Mouse (Mus musculus) adrenal gland, postnatal 14 days (tissue): Measurements from ENCODE around the gene Olfr818. TPM values are rescaled to one million over a fixed set of nuclear protein-coding genes. Genes with fewer than 3 reads are reported as not detected.
"Not testable (repeated sequence)": the region's sequence is repeated elsewhere in the genome, so short reads cannot be mapped to it uniquely, and the experiment has no call there.

ENCODE experiments used
- DNase-seq: peaks from one replicate; pipeline ENCODE4 v3.0.0; 2021; ENCODE audit warnings: mixed read lengths
- long read RNA-seq, 2 experiments: library from polyadenylated mRNA; stranded (forward); transcript quantifications; one replicate each; pipeline ENCODE4 v2.0.0; 2021
- total RNA-seq: library from RNA; stranded (reverse); gene quantifications from 2 replicates; pipeline ENCODE4 v1.2.3, GENCODE M21; 2021

The Olfr818 gene
- total RNA-seq, result not detected in 2 replicates
- long read RNA-seq, experiment 1, result 0 reads
- long read RNA-seq, experiment 2, result 0 reads

DNA sequence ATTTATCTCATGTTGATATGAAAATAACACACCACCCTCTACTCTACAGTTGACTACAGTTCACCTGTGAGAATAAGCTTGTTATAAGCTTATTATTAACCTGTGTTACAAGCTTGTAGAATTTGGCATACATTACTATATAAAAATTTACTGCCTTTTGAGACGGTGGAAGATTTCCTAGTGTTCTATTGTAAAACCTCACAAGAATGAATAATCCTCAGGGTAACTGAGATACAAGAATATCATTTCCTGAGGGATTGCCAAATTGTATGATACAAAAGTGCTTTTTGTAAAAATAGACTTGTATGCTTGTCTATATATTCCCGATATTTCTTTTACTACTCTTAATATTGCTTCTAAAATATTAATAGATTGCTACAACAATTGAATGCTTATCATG, at the start of gene Olfr818:
TSS of gene Olfr818 (minus strand) at position 101 of the 400 bp plus-strand sequence.
- no peak for DNase-seq

DNA sequence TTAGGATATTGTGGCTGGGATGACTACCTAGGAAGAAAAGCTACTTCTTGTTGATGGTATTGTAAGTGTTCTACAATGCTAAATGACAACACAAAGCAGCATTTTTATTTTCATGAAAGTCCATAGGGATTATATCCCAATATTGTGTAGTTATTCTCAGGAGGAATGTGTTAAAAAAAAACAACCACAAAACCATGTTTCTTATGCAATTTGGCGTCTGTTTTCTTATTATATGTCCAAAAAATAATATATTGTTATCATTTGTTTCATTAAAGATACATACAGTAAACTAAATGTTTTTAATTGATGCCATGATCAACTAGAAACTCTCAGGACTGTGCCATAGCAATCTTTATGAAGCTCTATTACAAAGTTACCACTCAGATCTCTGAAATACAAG, 36.1 kb upstream of the Olfr818 start, which contains the start of gene Gm10310:
TSS of gene Gm10310 (minus strand) at position 101 of the 400 bp plus-strand sequence.
- not testable (repeated sequence) for DNase-seq

DNA sequence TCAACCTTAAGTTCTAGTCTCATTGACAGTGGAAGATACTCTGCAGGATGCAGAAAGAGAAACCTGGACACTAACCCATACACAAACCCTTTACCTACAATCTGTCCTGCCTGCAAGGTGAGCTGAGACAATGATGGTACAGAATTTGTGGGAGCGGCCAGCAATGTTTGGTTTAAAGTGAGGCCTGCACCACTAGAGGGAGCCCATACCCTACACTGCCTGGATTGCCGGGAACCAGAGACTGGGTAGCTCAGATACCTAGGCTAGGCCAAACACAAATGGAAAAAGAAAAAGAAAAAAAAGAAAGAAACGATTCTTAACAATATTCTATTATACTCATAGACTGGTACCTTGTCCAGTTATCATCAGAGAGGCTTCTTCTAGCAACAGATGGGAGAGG, 33.0 kb upstream of the Olfr818 start:
- not testable (repeated sequence) for DNase-seq

DNA sequence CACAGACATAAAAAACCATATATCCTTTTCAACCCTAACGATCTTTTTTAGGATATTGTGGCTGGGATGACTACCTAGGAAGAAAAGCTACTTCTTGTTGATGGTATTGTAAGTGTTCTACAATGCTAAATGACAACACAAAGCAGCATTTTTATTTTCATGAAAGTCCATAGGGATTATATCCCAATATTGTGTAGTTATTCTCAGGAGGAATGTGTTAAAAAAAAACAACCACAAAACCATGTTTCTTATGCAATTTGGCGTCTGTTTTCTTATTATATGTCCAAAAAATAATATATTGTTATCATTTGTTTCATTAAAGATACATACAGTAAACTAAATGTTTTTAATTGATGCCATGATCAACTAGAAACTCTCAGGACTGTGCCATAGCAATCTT, 27.1 kb upstream of the Olfr818 start, which contains the start of gene Olfr247:
TSS of gene Olfr247 (minus strand) at position 101 of the 400 bp plus-strand sequence.
- DNase-seq, result not testable (repeated sequence)

DNA sequence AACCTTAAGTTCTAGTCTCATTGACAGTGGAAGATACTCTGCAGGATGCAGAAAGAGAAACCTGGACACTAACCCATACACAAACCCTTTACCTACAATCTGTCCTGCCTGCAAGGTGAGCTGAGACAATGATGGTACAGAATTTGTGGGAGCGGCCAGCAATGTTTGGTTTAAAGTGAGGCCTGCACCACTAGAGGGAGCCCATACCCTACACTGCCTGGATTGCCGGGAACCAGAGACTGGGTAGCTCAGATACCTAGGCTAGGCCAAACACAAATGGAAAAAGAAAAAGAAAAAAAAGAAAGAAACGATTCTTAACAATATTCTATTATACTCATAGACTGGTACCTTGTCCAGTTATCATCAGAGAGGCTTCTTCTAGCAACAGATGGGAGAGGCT, 24.1 kb upstream of the Olfr818 start:
- not testable (repeated sequence) for DNase-seq

- not testable (repeated sequence) for DNase-seq
Measured at GRCm38 (mm10) chr10:129967166-129967565, 18.3 kb upstream of the Olfr818 start, which contains the start of gene Olfr819. Gene Olfr819 (minus strand): TSS chr10:129967266.

GRCm38 (mm10) chr10:129966232-129966631, 17.3 kb upstream of the Olfr818 start:
- not testable (repeated sequence) for DNase-seq

GRCm38 (mm10) chr10:129915497-129915896, 33.4 kb downstream of the Olfr818 start, which contains the start of gene Olfr816:
Gene Olfr816 (minus strand): TSS chr10:129915597.
- DNase-seq, result no peak

- not testable (repeated sequence) for DNase-seq
Measured at GRCm38 (mm10) chr10:129905767-129906166, 43.1 kb downstream of the Olfr818 start, which contains the start of gene Olfr815. Gene Olfr815 (minus strand): TSS chr10:129905867.

Other genes with a start within 250 kb of the Olfr818 start
- gene Olfr804, start 245.9 kb downstream of the Olfr818 start, total RNA-seq, result not detected in 2 replicates
- not detected in 2 replicates for gene Olfr805, start 219.7 kb downstream of the Olfr818 start, total RNA-seq
- not detected in 2 replicates for gene Olfr806, start 207.2 kb downstream of the Olfr818 start, total RNA-seq
- gene Olfr807, start 191.3 kb downstream of the Olfr818 start, total RNA-seq, result not detected in 2 replicates
- gene Olfr808, start 183.6 kb downstream of the Olfr818 start, total RNA-seq, result not detected in 2 replicates
- gene Olfr809, start 174.5 kb downstream of the Olfr818 start, total RNA-seq, result not detected in 2 replicates
- not detected in 2 replicates for gene Olfr810, start 154.2 kb downstream of the Olfr818 start, total RNA-seq
- not detected in 2 replicates for gene Olfr811, start 144.7 kb downstream of the Olfr818 start, total RNA-seq
- gene Olfr812, start 103.0 kb downstream of the Olfr818 start, total RNA-seq, result not detected in 2 replicates
- not detected in 2 replicates for gene Olfr813, start 93.7 kb downstream of the Olfr818 start, total RNA-seq
- not detected in 2 replicates for gene Olfr814, start 69.2 kb downstream of the Olfr818 start, total RNA-seq
- gene Olfr815, start 43.2 kb downstream of the Olfr818 start, total RNA-seq, result not detected in 2 replicates
- gene Olfr816, start 33.5 kb downstream of the Olfr818 start, total RNA-seq, result not detected in 2 replicates
- gene Olfr819, start 18.2 kb upstream of the Olfr818 start, total RNA-seq, result not detected in 2 replicates
- gene Olfr247, start 27.0 kb upstream of the Olfr818 start, total RNA-seq, result not detected in 2 replicates
- not detected in 2 replicates for gene Gm10310, start 36.0 kb upstream of the Olfr818 start, total RNA-seq
- gene Olfr820, start 63.5 kb upstream of the Olfr818 start, total RNA-seq, result not detected in 2 replicates
- not detected in 2 replicates for gene Olfr821, start 81.2 kb upstream of the Olfr818 start, total RNA-seq
- gene Olfr822, start 122.1 kb upstream of the Olfr818 start, total RNA-seq, result not detected in 2 replicates
- not detected in 2 replicates for gene Olfr823, start 166.3 kb upstream of the Olfr818 start, total RNA-seq
- gene Olfr824, start 180.9 kb upstream of the Olfr818 start, total RNA-seq, result not detected in 2 replicates
- gene Olfr825, start 217.7 kb upstream of the Olfr818 start, total RNA-seq, result not detected in 2 replicates
- not detected in 2 replicates for gene Olfr826, start 235.1 kb upstream of the Olfr818 start, total RNA-seq